Mouse (Mus musculus) ES-E14 (cell line): ENCODE measurements around the gene Upk3a. TPM values are rescaled to one million over a fixed set of nuclear protein-coding genes. Genes with fewer than 3 reads are reported as not detected.
"Not testable (repeated sequence)": the region's sequence is repeated elsewhere in the genome, so short reads cannot be mapped to it uniquely, and the experiment has no call there.

Source experiments
- DNase-seq: peaks from one replicate; pipeline ENCODE4 v3.0.0-alpha.2; 2013; ENCODE audit warnings: low read depth, low spot score
- H3K27ac ChIP-seq: 2 replicates; pipeline ENCODE4 v1.5.1; 2012; ENCODE audit warnings: low read depth, mild to moderate bottlenecking, low read length, moderate library complexity, mixed read lengths; ENCODE audit not compliant: poor library complexity, insufficient read depth, severe bottlenecking
- H3K36me3 ChIP-seq: 2 replicates; pipeline ENCODE4 v1.6.1; 2012; ENCODE audit warnings: mild to moderate bottlenecking, low read length, moderate library complexity, mixed read lengths; ENCODE audit not compliant: control insufficient read depth, poor library complexity, insufficient read depth, severe bottlenecking
- H3K4me1 ChIP-seq, 2 experiments: fragments of 150-350 bp in 1 of 2; sonication (generic) in 1 of 2; 2 replicates each; pipeline ENCODE4 v1.6.1; 2012; ENCODE audit warnings: low read length in 2 of 2, mild to moderate bottlenecking in 1 of 2, mixed read lengths in 1 of 2; ENCODE audit not compliant: control insufficient read depth in 2 of 2, insufficient read depth in 2 of 2, poor library complexity in 1 of 2
- H3K4me3 ChIP-seq, 2 experiments: fragments of 150-350 bp in 1 of 2; sonication (generic) in 1 of 2; 2 replicates each; pipeline ENCODE4 v1.5.1; 2012; ENCODE audit warnings: low read length in 2 of 2, low read depth in 1 of 2, mild to moderate bottlenecking in 1 of 2, mixed read lengths in 1 of 2; ENCODE audit not compliant: insufficient read depth in 1 of 2, poor library complexity in 1 of 2, severe bottlenecking in 1 of 2
- H3K9ac ChIP-seq: 2 replicates; pipeline ENCODE4 v1.6.1; 2012; ENCODE audit warnings: low read depth, mild to moderate bottlenecking, low read length, mixed read lengths; ENCODE audit not compliant: poor library complexity, insufficient read depth, severe bottlenecking
- H3K9me3 ChIP-seq: fragments of 150-350 bp; sonication (generic); 2 replicates; pipeline ENCODE4 v1.6.1; 2012; ENCODE audit warnings: low read depth, mild to moderate bottlenecking, low read length; ENCODE audit not compliant: control insufficient read depth, insufficient read depth
- CHD2 ChIP-seq: IDR thresholded peaks from 2 replicates; pipeline ENCODE4 v1.6.1; 2014; ENCODE audit warnings: mild to moderate bottlenecking, low read depth, low read length, inconsistent platforms
- HCFC1 ChIP-seq: IDR thresholded peaks from 2 replicates; pipeline ENCODE4 v1.6.1; 2012; ENCODE audit warnings: low read length, inconsistent platforms, borderline replicate concordance; ENCODE audit not compliant: insufficient read depth
- MAFK ChIP-seq: IDR thresholded peaks from 2 replicates; pipeline ENCODE4 v1.6.1; 2014; ENCODE audit warnings: mild to moderate bottlenecking, low read depth, low read length, inconsistent platforms; ENCODE audit not compliant: insufficient read depth
- ZC3H11A ChIP-seq: IDR thresholded peaks from 2 replicates; pipeline ENCODE4 v1.6.1; 2012; ENCODE audit warnings: low read depth, mild to moderate bottlenecking, inconsistent platforms, low read length, borderline replicate concordance
- ZNF384 ChIP-seq: IDR thresholded peaks from 2 replicates; pipeline ENCODE4 v1.6.1; 2012; ENCODE audit warnings: low read depth, low read length, inconsistent platforms
- in situ Hi-C, 2 experiments: fragments of 600-800 bp; cut with MboI; formaldehyde crosslinking; loops; one replicate each; pipeline ENCODE4 v1.15.1; 2025; ENCODE audit warnings: low sequenced_read_pairs in 2 of 2, inconsistent platforms in 1 of 2; ENCODE audit not compliant: unreplicated experiment in 2 of 2
- total RNA-seq: library from RNA; depleted of rRNA; stranded (reverse); fragments of 300-350 nt; gene quantifications from 2 replicates; pipeline ENCODE4 v1.2.3, GENCODE M21; 2012

Upk3a gene
- total RNA-seq, 1 experiment = 0.18 TPM

- in situ Hi-C loops = no loop called here
- TF ChIP-seq MAFK = no peak
- TF ChIP-seq ZC3H11A = no peak
- no peak for TF ChIP-seq HCFC1
- no peak for TF ChIP-seq CHD2
- no peak for TF ChIP-seq ZNF384
- Histone ChIP-seq H3K4me3 (no peak overlapping the region), H3K36me3 (no peaks in the 10 kb centered on the region), H3K9ac (no peak overlapping the region), H3K4me1 (peaks cover 0 to 15% of the 10 kb centered on the region in 2 experiments; a peak in 2 of 4 replicates), H3K27ac (no peak overlapping the region), H3K9me3 (no peaks in the 10 kb centered on the region)
- DNase-seq = no peak
Observed at GRCm38 (mm10) chr15:85031866-85032265, 14.9 kb downstream of the Upk3a start.

GRCm38 (mm10) chr15:85033916-85034315 is 17.0 kb downstream of the Upk3a start:
- H3K9me3 ChIP-seq, in situ Hi-C loops, H3K36me3 ChIP-seq, H3K4me3 ChIP-seq, H3K27ac ChIP-seq, DNase-seq: not testable (repeated sequence)
- H3K9ac ChIP-seq = peak overlapping the region; percentile 3; the same call in 1 of the 2 replicates
- H3K4me1 ChIP-seq = peaks cover 0 to 12% of the 10 kb centered on the region in 2 experiments; a peak in 2 of 4 replicates

GRCm38 (mm10) chr15:85036566-85037342 is 19.8 kb downstream of the Upk3a start:
- in situ Hi-C loops = no loop called here

GRCm38 (mm10) chr15:85037343-85037690 is 20.4 kb downstream of the Upk3a start:
- no peaks in the 10 kb centered on the region for H3K36me3 ChIP-seq
- H3K27ac ChIP-seq = no peak overlapping the region
- peaks cover 0 to 12% of the 10 kb centered on the region in 2 experiments; a peak in 2 of 4 replicates for H3K4me1 ChIP-seq
- no peak for DNase-seq
- TF ChIP-seq HCFC1 = no peak
- TF ChIP-seq CHD2 = no peak
- TF ChIP-seq ZNF384 = no peak
- peak overlapping the region; percentile 80 to 89 for H3K4me3 ChIP-seq
- in situ Hi-C loops = no loop called here
- H3K9me3 ChIP-seq = no peaks in the 10 kb centered on the region
- H3K9ac ChIP-seq = peak overlapping the region; percentile 82

More at GRCm38 (mm10) chr15:85036566-85037342, 19.8 kb downstream of the Upk3a start:
- Histone ChIP-seq H3K36me3 (no peaks in the 10 kb centered on the region), H3K9me3 (no peaks in the 10 kb centered on the region), H3K4me3 (peak overlapping the region; percentile 80 to 89), H3K27ac (no peak overlapping the region), H3K9ac (peak overlapping the region; percentile 82), H3K4me1 (peaks cover 0 to 12% of the 10 kb centered on the region in 2 experiments; a peak in 2 of 4 replicates)
- peak; percentile 90 for DNase-seq
- peak; percentile 83 for TF ChIP-seq HCFC1
- no peak for TF ChIP-seq CHD2

- no peak overlapping the region for H3K9ac ChIP-seq
- H3K4me1 ChIP-seq = peaks cover 0 to 9% of the 10 kb centered on the region in 2 experiments; a peak in 2 of 4 replicates
- DNase-seq = no peak
- in situ Hi-C loops = no loop called here
- H3K9me3 ChIP-seq = no peaks in the 10 kb centered on the region
- H3K36me3 ChIP-seq = peaks cover 6% of the 10 kb centered on the region
- H3K27ac ChIP-seq = no peak overlapping the region
- TF ChIP-seq CHD2 (no peak), MAFK (no peak), ZC3H11A (no peak), ZNF384 (no peak), HCFC1 (no peak)
- H3K4me3 ChIP-seq = no peak overlapping the region
Observed at GRCm38 (mm10) chr15:85041546-85042225, 24.7 kb downstream of the Upk3a start.
